Mouse (Mus musculus): ENCODE measurements around the gene Ypel4. TPM values are rescaled to one million over a fixed set of nuclear protein-coding genes. Genes with fewer than 3 reads are reported as not detected.

The Ypel4 gene
- total and polyA plus RNA-seq, 3 experiments: 0.44 to 1.7 (median 0.45) TPM

DNA sequence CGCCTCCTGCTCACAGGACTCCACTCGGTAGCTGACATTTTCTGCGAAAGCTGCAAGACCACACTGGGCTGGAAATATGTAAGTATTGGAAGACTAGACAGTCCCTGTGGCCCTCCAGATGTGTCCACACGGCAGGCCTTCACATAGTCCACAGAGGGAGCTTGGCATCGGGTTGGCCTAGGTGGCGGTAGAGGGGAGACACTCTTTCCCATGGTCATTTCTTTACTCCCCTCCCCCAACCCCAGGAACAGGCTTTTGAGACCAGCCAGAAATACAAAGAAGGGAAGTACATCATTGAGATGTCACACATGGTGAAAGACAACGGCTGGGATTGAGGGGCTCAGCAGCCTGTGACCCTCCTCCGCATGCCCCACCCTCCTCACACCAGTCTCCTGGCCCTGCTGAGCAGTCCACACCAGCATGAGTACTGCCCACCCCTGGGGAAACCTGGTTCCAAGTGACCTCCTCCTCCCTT lies 3.6 kb downstream of the Ypel4 start:
- Histone ChIP-seq H3K27me3 (ENCODE audit: control insufficient read depth, insufficient read depth, low read length) (peaks cover 5% of the 10 kb centered on the region), H3K4me3 (no peak overlapping the region), H3K36me3 (ENCODE audit: control insufficient read depth, insufficient read depth, low read length) (no peaks in the 10 kb centered on the region), H3K27ac (no peak overlapping the region), H3K9ac (ENCODE audit: low read depth, low read length) (no peak overlapping the region), H3K4me1 (ENCODE audit: control insufficient read depth, insufficient read depth, low read length) (no peaks in the 10 kb centered on the region; the same call in 1 of the 2 replicates), H3K79me2 (replicated peaks; ENCODE audit: control insufficient read depth, insufficient read depth, low read length) (no peaks in the 10 kb centered on the region)
- intact Hi-C loops (cut with DNase I): no loop called here
- WGBS: 8% methylated on average over 8 of the region's 8 CpGs
- TF ChIP-seq EP300 (IDR thresholded peaks at IDR 0.05; ENCODE audit: insufficient read depth, low read depth, low read length) (no peak), POLR2A (IDR thresholded peaks at IDR 0.05; ENCODE audit: insufficient read depth, low read depth, low read length) (no peak)
- no peak for DNase-seq

DNA sequence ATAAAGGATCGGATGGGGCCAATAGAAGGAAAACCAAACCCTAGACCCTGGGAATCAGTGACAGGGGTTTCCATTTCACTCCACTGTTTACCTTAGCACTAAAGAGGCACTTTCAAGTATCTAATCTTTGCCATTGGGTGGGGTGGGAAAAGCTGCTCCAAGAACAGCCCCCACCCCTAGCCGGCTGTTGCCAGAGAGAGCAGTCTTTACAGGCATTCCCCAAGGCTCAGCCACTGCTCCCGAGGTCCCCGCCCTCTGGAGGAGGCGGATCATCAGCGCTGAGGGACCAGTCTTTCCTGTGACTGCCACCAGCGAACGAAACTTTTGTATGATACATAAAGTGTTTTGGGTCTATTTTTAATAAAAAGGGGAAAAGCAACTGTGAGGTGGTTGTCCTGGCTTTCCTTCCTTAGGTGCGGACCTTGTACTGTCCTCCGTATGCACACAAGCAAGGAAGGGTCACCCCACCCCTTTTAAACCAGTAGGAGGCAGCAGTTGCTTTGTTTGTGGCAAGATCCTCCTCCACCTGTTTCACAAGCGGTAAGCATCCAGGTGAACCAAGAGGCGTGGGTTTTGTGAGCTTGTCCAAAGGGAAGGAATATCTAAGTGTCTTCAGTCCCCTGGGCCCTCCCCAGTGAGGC lies 4.5 kb downstream of the Ypel4 start:
- no peak overlapping the region for H3K4me3 ChIP-seq
- intact Hi-C loops (cut with DNase I): loop anchor here (2.0 kb wide), 1 partner anchor 20 kb away; no protein-coding TSS in a partner anchor
- no peaks in the 10 kb centered on the region; the same call in 1 of the 2 replicates for H3K4me1 ChIP-seq (ENCODE audit: control insufficient read depth, insufficient read depth, low read length)
- H3K79me2 ChIP-seq (replicated peaks; ENCODE audit: control insufficient read depth, insufficient read depth, low read length): no peaks in the 10 kb centered on the region
- peaks cover 5% of the 10 kb centered on the region for H3K27me3 ChIP-seq (ENCODE audit: control insufficient read depth, insufficient read depth, low read length)
- 0 out of 2 replicates have a peak, but pooled peaks have one; percentile 15 for TF ChIP-seq EP300 (IDR thresholded peaks at IDR 0.05; ENCODE audit: insufficient read depth, low read depth, low read length)
- TF ChIP-seq POLR2A (IDR thresholded peaks at IDR 0.05; ENCODE audit: insufficient read depth, low read depth, low read length): no peak
- TF ChIP-seq CTCF (IDR thresholded peaks at IDR 0.05): peak; percentile 71
- no peak overlapping the region for H3K27ac ChIP-seq
- 4% methylated on average over 12 of the region's 12 CpGs for WGBS
- no peak overlapping the region for H3K9ac ChIP-seq (ENCODE audit: low read depth, low read length)
- H3K36me3 ChIP-seq (ENCODE audit: control insufficient read depth, insufficient read depth, low read length): no peaks in the 10 kb centered on the region
- no peak for DNase-seq

GRCm38 (mm10) chr2:84740608-84741333 lies 6.9 kb downstream of the Ypel4 start:
- intact Hi-C loops (cut with DNase I): loop anchor here (2.0 kb wide), 1 partner anchor 58 kb away; the partner anchor contains the start of gene Ube2l6
- TF ChIP-seq EP300 (IDR thresholded peaks at IDR 0.05; ENCODE audit: insufficient read depth, low read depth, low read length) (no peak), POLR2A (IDR thresholded peaks at IDR 0.05; ENCODE audit: insufficient read depth, low read depth, low read length) (no peak), CTCF (IDR thresholded peaks at IDR 0.05) (peak; percentile 60)
- Histone ChIP-seq H3K27ac (no peak overlapping the region), H3K27me3 (ENCODE audit: control insufficient read depth, insufficient read depth, low read length) (peaks cover 2% of the 10 kb centered on the region), H3K79me2 (replicated peaks; ENCODE audit: control insufficient read depth, insufficient read depth, low read length) (no peaks in the 10 kb centered on the region), H3K36me3 (ENCODE audit: control insufficient read depth, insufficient read depth, low read length) (no peaks in the 10 kb centered on the region), H3K4me3 (no peak overlapping the region), H3K9ac (ENCODE audit: low read depth, low read length) (no peak overlapping the region), H3K4me1 (ENCODE audit: control insufficient read depth, insufficient read depth, low read length) (no peaks in the 10 kb centered on the region; the same call in 1 of the 2 replicates)
- no peak for DNase-seq
- WGBS: 68% methylated on average over 15 of the region's 15 CpGs

- H3K79me2 ChIP-seq (replicated peaks; ENCODE audit: control insufficient read depth, insufficient read depth, low read length): no peaks in the 10 kb centered on the region
- H3K4me3 ChIP-seq: no peak overlapping the region
- H3K4me1 ChIP-seq (ENCODE audit: control insufficient read depth, insufficient read depth, low read length): no peaks in the 10 kb centered on the region; the same call in 1 of the 2 replicates
- no peak for TF ChIP-seq POLR2A (IDR thresholded peaks at IDR 0.05; ENCODE audit: insufficient read depth, low read depth, low read length)
- no peak for TF ChIP-seq EP300 (IDR thresholded peaks at IDR 0.05; ENCODE audit: insufficient read depth, low read depth, low read length)
- TF ChIP-seq CTCF (IDR thresholded peaks at IDR 0.05): no peak
- DNase-seq: peak in 1 of 2 experiments; percentile 32
- intact Hi-C loops (cut with DNase I): loop anchor here (2.0 kb wide), 1 partner anchor 57 kb away; the partner anchor contains the start of gene Ube2l6
- H3K36me3 ChIP-seq (ENCODE audit: control insufficient read depth, insufficient read depth, low read length): no peaks in the 10 kb centered on the region
- H3K27me3 ChIP-seq (ENCODE audit: control insufficient read depth, insufficient read depth, low read length): no peaks in the 10 kb centered on the region; the same call in 1 of the 2 replicates
- no peak overlapping the region for H3K9ac ChIP-seq (ENCODE audit: low read depth, low read length)
- 37% methylated on average over 5 of the region's 5 CpGs for WGBS
- no peak overlapping the region for H3K27ac ChIP-seq
Observed at GRCm38 (mm10) chr2:84741841-84742450, 8.1 kb downstream of the Ypel4 start.

GRCm38 (mm10) chr2:84742451-84743283 lies 8.8 kb downstream of the Ypel4 start:
- no peak for TF ChIP-seq POLR2A (IDR thresholded peaks at IDR 0.05; ENCODE audit: insufficient read depth, low read depth, low read length)
- TF ChIP-seq EP300 (IDR thresholded peaks at IDR 0.05; ENCODE audit: insufficient read depth, low read depth, low read length): no peak
- no peak for TF ChIP-seq CTCF (IDR thresholded peaks at IDR 0.05)
- WGBS: 5% methylated on average over 26 of the region's 26 CpGs
- H3K79me2 ChIP-seq (replicated peaks; ENCODE audit: control insufficient read depth, insufficient read depth, low read length): no peaks in the 10 kb centered on the region
- H3K4me3 ChIP-seq: peak overlapping the region; percentile 57
- intact Hi-C loops (cut with DNase I): no loop called here
- H3K27ac ChIP-seq: peak overlapping the region; percentile 17
- no peaks in the 10 kb centered on the region; the same call in 1 of the 2 replicates for H3K4me1 ChIP-seq (ENCODE audit: control insufficient read depth, insufficient read depth, low read length)
- H3K27me3 ChIP-seq (ENCODE audit: control insufficient read depth, insufficient read depth, low read length): no peaks in the 10 kb centered on the region
- DNase-seq: peak in 1 of 2 experiments; percentile 34
- no peaks in the 10 kb centered on the region for H3K36me3 ChIP-seq (ENCODE audit: control insufficient read depth, insufficient read depth, low read length)
- peak overlapping the region; percentile 48 for H3K9ac ChIP-seq (ENCODE audit: low read depth, low read length)
